Mouse (Mus musculus) bone marrow macrophage, adult 2 months (primary cell): ENCODE measurements at regions not wholly inside any gene's neighbourhood (a gene's known extent, or its start where the extent isn't known, plus 50 kb on each side); places are given as distances from the start of the nearest gene placed in this dataset.

Experiments
- CTCF ChIP-seq: IDR thresholded peaks from 2 replicates; pipeline ENCODE4 v1.5.1; 2012; ENCODE audit warnings: low read depth, mild to moderate bottlenecking, low read length, moderate library complexity
- POLR2A ChIP-seq: IDR thresholded peaks from 2 replicates; pipeline ENCODE4 v1.6.1; 2012; ENCODE audit warnings: mild to moderate bottlenecking, low read depth, low read length, borderline replicate concordance

- no peak for TF ChIP-seq POLR2A
- TF ChIP-seq CTCF, result no peak
Observed at GRCm38 (mm10) chr11:63706057-63706456, 216.0 kb downstream of the Hs3st3b1 start.
